Mouse (Mus musculus) megakaryocyte, adult 5-6 weeks (primary cell): ENCODE measurements around the gene Maz. TPM values are rescaled to one million over a fixed set of nuclear protein-coding genes. Genes with fewer than 3 reads are reported as not detected.

Source experiments
- ATAC-seq: 2 replicates; pipeline ENCODE4 v1.8.0; 2016; ENCODE audit warnings: mild to moderate bottlenecking, inconsistent platforms; ENCODE audit not compliant: poor library complexity, severe bottlenecking
- total RNA-seq, 2 experiments: library from RNA; stranded (forward) in 1 of 2; stranded (reverse) in 1 of 2; fragments of 153-499, 151-499 nt in 1 of 2; fragments of 221-1000, 200-1000 nt in 1 of 2; gene quantifications; 2 replicates each; pipeline versions ENCODE4 v1.2.3 to v1.2.4; 2015 to 2017

Gene Maz
- total RNA-seq (2015) (79.8 and 80.9 TPM in 2 replicates), total RNA-seq (2017) (44.4 and 45.1 TPM in 2 replicates)

DNA sequence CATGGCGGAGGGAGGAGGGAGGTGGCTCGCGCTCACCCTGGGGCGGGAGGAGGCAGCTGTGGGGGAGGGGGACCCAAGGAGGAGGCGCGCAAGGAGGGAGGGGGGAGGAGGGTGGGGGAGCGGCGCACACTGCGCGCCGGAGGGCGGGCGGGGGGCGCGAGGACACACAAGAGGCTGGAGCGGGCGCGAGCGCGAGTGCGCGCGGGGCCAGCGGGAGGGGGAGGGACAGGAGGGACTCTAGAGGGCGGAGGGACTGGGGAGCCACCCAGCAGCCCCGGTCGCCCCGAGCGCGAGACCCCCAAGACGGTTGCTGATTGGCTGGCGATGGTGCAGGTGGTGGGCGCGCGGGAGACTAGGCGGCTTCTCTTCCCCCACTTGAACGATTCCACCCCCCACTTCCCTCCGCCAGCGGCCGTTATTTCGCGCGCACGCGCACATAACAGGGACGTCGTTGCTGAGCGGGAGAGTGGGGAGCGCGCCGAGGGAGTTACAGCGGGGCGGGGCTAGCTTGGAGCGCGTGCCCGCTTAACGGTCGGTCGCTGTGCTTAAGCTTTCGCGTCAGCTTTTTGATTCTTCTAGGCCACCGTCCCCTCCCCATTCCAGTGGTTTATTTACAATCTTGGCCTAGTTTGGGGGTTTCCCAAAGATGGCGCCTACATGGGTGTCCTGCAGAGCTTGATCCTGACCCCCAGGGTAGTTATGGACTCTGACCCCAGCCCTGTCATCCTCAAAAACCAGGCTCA is at the start of gene Maz:
Maz (minus strand) TSS at position 54 of the 743 bp plus-strand sequence.
- peak; percentile 76 for ATAC-seq

DNA sequence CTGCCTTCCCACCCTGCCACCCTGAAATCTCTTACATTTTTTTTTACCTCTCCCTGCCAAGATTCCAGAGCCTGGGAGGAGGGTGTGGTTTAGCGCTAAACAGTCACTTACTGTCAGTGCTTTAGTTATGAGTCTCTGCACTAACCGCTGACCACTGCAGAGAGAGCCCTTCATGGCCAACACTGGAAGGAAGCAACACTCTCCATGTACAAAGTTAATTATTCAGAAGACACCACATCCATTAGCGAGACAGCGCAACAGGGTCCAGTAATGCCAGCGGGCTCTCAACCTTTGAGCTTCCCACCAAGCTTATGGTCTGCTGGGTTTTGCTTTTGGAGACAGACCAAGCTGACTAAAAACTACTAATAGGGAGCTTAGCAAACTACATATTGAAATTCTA is 49.4 kb upstream of the Maz start:
- ATAC-seq: no peak

DNA sequence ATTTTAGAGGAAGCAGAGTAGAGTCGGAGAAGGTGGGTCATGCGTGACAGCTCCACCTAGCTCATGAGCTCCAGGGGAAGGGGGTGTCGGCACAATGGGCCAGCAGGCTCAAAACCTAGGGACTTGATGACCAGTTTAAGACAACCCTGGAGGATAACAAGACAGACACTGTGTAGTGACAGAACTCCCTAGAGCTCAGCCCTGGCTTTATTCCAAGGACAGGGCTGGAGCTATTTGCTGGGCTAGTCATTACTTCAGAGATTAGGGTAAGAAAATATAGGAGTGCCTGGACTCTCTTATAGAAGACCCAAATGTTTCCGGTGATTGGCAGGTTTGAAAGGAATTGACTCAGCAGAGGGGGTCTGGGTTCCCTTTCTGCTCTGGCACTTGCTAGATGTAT is 46.4 kb upstream of the Maz start:
- no peak for ATAC-seq

DNA sequence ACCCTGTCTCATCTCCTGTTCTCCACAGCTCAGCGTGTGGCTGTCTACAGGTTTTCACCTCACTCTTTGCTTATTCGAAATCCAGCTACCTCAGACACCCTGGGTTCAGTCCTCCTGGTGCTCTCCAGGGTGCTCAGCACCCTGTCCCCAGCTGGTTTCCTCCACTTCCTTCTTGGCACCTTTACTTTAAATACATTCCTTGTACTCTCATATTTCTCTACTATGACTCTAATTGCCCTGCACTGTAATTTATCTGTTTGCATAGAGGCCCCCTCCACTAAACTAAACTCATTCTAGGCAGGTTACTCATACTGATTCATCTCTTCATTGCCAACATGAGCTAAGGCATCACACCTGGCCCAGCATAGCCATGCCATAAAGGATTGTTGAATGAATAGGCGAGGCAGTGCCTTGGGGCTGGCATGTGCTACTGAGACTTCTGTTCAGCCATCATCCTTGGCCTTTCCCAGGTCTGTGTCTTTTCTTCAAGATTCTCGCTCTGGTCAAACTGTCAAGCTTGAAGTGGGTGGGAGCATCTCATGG is 44.1 kb upstream of the Maz start:
- ATAC-seq: no peak

DNA sequence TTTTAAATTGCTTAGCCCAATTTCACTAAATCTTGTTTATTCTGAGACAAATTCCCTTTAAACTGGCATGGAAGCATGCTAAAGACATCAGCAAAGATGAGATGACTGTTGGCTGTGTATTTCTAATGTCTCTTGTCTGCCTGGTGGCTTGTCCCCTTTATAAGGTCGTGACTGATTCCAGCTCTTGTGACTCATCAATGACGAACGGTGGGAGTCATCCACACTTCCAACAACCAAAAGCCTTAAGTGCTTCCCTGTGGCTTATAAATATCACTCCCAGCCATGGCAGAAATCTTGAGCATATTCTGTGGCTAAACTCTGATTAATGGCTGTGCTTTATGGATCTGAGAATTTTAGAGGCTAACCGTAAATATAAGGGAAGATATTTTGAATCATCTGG is 39.5 kb upstream of the Maz start:
- ATAC-seq: no peak

DNA sequence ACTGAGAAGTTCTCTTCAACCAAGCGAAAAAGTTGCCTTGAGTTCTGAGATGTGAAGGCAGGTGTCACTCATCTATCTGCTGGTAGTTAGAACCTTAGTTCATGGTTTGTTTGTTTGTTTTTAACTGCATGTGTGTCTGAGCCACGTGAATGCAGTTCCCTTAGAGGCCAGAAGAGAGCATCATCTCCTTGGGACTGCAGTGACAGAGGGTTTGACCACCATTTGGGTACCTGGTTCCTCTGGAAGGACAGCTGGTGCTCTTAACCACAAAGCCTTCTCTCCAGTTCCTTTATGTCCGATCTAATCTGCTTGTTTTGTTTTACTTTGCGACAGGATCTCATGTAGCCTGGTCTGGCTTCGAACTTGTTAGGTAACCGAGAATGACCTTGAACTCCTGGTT is 38.7 kb upstream of the Maz start:
- no peak for ATAC-seq

DNA sequence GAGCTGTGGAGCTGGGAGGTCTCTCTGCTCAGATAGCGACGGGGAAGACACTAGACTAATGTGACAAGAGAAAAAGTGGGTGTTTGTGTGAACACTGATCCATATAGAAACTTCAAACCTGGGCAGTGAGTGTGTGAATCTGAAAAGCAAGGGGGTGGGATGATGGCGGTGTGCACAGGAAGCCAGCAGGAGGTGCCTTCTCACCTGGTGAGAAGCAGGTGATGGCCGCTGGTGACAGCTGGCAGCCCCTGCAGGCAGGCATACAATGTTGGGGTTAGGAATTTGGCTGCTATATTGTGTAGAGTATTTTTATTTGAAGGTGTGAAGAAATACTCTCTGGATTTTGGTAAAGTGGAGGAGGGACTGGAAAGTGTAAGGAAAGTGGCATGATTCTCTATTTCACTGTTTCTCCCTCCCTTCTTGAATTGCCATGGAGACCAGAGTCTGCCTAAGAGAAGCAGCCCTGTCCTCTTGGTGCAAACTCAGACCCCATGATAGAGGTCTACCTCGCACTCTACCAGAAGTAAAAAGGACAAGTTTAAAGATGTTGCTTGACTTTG is 28.3 kb upstream of the Maz start:
- ATAC-seq: no peak

DNA sequence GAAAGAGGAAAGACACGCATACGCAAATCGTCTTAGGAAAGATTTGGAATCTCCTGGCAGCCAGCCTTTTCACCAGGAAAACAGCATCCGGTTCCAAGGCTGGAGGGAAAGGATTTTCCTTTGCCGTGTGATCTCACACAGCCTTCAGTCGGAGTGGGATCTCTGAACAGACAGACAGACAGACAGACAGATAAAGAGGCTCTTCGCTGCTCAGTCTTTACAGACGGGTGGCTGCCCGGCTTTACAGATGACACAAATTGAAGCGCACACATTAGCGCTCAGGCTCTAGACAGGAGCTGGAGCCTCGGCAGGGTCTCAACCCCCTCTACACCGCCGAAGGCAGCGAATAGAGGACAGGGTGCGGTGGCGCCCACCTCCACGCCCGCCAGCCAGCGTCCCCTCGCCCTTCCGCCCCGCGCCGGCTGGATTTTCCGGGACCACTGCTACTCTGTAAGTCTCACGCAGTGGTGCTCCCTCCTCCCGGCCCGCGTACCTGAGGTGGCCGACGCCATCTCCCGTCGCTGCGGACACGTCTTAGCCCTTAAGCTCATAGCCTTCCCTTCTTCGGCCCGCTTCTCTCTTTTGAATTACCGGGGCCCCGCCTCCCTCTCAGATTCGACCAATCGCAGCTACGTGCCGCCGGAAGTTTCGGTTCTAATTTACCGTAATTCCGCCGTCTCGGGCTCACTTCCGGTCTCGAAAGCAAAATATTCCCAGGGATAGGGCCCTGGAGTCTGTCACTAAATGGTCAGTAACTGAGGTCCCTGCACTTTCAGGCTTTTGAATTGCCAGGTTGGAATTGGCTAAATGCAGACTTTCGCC is 15.2 kb upstream of the Maz start, which contains the start of gene Kif22:
Kif22 (minus strand) TSS at position 621 of the 822 bp plus-strand sequence.
- peak; percentile 100 for ATAC-seq

DNA sequence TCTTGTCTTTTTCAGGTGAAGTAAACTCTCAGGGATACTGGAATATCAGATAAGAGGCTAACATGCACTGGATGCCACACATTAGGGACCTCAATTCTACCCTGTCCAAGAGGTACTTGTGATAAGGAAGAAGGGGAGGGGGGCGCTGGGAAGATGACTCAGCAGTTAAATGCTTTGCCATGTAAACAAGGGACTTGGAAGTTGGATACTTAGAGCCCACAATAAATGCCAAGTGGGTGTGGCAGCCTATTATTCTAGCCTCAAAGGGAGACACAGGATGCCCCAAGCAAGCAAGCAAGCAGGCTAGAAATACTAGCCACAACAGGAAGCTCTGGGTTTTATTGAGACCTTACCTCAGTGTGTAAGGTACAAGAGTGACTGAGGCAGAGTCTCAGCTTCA is 4.4 kb upstream of the Maz start:
- ATAC-seq: no peak

DNA sequence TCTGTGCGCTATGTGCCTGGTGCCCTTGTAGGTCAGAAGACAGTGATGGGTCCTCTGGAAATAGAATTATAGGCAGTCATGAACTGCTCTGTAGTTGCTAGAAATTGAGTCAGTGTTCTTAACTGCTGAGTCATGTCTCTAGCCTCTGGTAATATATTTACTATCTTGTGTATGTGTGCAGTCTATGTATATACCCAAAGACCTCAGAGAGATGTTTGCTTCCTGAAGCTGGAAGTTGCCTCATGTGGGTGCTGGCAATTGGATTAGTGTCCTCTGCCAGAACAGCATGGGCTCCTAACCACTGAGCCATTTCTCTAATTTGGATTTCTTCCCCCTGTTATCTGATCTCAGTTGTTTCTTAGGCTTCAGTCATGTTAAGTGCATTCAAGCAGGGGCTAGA is 3.3 kb upstream of the Maz start:
- ATAC-seq: no peak

DNA sequence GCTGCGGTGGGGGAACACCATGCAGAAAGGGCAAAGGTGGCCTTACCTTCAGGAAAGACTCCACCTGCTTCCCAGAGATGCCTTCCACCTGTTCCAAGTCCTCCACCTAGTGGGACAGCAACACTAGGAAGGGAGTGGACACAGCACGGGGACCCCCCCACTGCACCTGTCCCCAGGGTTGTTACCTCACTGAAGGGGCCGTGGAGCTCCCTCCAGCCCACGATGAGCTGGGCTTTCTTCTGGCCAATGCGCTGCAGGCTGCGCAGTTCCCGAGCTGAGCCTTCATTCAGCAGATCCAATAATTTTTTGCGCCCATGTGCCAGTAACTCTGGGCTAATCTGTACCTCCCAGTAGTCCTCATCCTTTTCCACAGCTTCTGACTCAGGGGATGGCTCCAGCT is 1.0 kb upstream of the Maz start:
- ATAC-seq: no peak

DNA sequence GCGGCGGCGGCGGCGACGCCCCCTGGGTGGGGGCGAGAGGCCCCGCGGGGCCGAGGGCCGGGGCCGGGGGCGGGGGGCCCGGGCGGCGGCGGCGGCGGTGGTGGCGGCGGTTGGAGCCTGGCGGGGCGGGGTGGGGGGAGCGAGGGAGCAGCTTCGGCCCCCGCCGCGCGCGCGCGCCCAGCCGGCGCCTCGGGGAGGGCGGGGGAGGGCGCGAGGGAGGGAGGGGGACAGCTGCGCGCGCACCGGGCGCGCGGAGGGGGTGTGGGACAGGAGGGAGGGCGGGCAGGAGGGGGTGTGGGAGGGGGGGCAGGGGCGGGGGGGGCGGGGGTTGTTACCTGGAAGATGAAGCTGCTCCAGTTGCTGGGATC is 237 bp downstream of the Maz start:
- peak; percentile 3; the same call in 1 of the 2 replicates for ATAC-seq

DNA sequence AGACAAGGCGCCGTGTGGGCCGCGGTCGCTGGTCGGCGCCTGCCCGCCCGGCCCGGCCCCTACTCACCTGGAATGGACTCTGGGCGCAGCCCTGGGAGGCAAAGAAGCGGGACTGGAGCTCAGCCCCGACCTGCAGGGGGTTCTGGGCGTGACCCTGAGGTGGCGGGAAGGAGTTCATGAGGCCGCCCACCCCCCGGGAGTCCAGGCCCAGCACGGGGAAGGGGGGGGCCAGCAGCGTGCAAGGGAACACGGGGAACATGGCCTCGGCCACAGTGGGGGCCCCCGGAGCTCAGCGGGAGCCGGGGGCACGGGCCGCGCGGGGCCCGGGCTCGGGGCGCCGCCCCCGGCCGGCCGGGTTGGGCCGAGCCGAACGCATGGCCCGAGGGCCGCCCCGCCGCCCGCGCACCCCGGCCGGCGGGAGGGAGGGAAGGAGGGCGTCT is 656 bp downstream of the Maz start:
- ATAC-seq: no peak

DNA sequence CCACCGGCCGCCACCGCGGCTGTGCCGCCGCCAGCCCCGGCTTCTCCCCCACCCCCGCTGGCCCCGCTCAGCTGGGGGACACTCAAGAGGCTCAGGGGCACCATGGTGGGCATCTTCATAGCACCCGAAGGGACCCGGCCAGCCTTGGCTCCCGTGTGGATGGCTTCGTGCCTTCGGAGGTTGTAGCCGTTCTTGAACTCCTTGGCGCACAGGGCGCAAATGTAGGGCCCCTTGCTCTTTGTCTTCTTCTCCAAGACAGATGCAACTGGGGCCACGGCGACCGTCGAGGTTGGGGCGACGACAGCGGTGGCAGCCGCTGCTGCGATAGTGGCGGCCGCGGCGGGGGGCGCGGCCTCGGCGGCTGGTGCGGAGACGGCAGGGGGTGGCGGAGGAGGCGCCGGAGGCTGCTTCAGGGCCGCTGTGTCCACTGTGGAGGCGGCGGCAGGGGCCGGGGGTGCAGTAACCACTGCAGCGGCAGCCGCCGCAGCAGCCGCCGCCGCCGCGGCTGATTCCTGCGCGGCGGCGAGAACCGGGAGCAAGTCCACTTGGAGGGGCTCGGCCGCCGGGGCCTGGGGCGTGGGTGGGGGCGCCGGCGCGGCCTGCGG is 1.2 kb downstream of the Maz start:
- ATAC-seq: no peak

DNA sequence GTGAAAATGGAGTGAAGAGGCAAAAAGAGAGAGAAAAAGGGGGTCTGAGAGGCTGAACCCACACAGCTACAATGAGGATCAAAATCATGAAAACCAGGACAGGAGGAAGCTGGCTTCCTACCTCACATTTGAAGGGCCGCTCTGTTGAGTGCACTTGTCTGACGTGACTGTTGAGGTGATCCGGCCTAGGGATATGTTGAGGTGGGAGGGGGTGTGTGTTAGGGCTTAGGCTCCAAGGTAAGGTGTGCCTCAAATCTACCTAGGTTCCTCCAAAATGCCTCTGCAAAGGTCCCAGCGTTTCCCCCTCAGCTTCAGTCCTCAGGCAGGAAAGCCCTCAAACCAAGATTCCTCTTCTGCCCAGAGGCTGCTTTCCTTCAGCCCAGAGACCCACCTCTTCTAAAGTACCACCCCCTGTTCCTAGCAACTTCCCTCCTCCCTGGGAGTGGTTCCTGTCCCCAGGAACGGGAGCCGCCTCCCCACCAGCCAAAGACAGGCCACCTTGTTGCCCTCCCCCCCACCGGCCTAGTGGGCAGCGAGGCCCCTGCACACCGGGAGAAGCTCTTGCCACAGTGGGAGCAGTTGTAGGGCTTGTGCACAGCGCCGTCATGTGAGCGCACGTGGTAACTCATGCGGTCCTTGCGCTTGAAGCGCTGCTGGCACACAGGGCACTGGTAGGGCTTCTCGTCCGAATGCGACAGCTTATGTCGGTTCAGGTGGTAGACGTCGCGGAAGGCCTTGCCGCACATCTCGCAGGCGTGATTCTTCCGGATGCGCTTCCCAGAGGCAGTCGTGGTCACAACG is 1.9 kb downstream of the Maz start:
- peak; percentile 38 for ATAC-seq

DNA sequence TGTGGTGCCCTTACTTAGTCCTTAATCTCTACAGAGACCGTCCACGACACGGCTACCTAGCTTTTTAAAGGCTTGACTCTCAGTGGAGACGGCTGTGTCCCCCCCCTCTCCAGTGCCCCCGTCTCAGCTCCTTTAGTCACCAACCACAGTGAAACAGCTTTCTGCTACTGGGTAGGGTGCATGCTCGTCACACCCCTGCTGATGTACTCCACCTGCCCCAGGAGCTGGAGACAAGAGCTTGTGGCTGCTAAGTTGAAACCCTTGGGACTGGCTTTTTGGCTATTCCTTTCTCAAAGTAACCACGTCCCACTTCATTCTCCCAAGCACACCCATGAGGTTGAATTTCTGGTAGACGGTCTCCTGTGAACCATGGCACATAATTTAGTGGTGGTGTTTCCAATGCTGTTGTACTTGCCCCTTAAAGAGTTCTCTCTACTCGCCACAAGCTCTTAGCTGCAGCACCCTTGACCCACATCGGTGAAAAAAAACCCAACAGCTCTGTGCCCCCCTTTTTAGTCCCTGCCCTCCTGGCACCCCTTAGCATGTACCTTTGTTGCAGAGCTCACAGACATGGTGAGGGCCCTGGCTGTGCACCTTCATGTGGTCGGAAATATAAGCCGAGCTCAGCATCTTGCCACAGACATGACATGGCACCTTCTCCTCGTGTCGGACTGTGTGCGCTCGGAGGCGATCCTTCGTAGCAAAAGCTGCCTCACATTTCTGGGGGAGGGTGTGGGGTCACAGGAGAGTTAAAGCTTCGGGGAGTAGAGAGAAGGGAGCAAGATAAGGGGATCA is 2.7 kb downstream of the Maz start:
- ATAC-seq: no peak

DNA sequence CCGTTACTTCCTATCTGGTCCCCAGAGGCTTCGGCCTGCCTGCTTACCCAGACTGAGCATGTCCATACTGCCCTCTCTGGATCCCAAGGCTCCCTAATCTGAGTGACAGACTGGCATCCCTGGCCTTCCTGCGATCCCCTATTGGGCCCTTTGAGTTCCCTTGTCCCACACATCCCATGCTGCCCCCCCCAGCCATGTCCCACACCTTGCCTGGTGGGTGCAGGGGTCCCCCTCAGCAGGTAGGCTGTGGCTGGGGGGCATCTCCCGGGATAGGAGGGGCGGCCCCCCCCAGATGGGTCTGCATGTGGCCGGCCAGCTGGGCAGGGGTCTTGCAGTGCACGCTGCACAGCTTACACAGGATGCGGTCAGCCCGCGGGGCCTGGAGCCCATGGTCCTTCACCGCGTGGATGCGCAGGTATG is 3.6 kb downstream of the Maz start:
- no peak for ATAC-seq

DNA sequence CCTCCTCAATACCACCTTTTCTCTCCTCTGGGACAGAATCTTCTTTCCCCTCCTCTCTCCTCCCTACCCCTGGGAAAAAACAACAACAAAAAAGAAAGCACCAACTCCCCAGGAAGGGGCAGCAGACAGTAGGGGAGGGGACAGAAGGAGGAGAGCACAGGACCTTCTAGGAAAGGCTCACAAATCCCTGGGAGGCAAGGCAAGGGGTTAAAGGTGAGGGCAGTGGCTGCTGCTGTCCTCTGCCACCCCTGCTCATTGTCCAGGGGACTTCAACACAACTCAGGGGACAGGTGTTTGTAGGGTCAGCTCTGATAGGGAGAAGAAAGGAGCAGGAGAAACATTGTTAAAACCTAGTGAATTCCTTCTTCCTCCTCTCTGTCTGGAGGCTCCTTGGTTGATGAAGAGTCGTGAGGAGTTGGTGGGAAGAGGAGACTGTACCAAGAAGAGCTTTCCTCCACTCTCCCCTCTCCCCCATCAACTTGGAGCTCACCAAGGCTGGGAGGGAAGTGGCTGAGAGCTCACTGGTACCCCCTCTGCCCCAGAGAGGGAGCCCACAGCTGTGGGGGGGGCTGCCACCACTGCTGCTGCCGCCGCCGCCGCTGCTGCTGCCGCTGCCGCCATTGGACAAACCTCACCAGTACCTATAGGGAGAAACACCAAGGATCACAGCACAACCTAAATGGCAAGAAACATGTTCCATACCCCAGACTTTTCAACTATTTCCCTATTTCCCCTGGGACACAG is 4.1 kb downstream of the Maz start:
- ATAC-seq: no peak
